Mouse (Mus musculus) bone marrow, adult 2 months (tissue): ENCODE measurements at regions not wholly inside any gene's neighbourhood (a gene's known extent, or its start where the extent isn't known, plus 50 kb on each side); places are given as distances from the start of the nearest gene placed in this dataset.
"Not testable (repeated sequence)": the region's sequence is repeated elsewhere in the genome, so short reads cannot be mapped to it uniquely, and the experiment has no call there.

Experiments used
- H3K27ac ChIP-seq: fragments of 200-500 bp; 2 replicates; pipeline ENCODE4 v1.5.1; 2012; ENCODE audit warnings: low read depth, mild to moderate bottlenecking, control low read depth, inconsistent platforms, low read length; ENCODE audit not compliant: control insufficient read depth, poor library complexity, insufficient read depth
- H3K4me1 ChIP-seq: fragments of 200-500 bp; 2 replicates; pipeline ENCODE4 v1.6.1; 2011; ENCODE audit warnings: low read length; ENCODE audit not compliant: control insufficient read depth, insufficient read depth
- H3K4me3 ChIP-seq: fragments of 200-500 bp; replicated peaks from 2 replicates; pipeline ENCODE3; 2011; ENCODE audit warnings: mild to moderate bottlenecking, low read depth, low read length, control low read depth; ENCODE audit not compliant: control insufficient read depth
- CTCF ChIP-seq: fragments of 200-500 bp; IDR thresholded peaks from 2 replicates; pipeline ENCODE4 v1.5.1; 2011; ENCODE audit warnings: low read length, control low read depth; ENCODE audit not compliant: control insufficient read depth, insufficient read depth
- POLR2A ChIP-seq: fragments of 200-500 bp; IDR thresholded peaks from 2 replicates; pipeline ENCODE4 v1.6.1; 2011; ENCODE audit warnings: low read depth, mild to moderate bottlenecking, control low read depth, low read length, borderline replicate concordance; ENCODE audit not compliant: control insufficient read depth
- WGBS: fragments of 180-500 bp; shearing (Covaris S2); methylation state at CpG from one replicate; pipeline ENCODE4 v1.1.7; 2018; 5-methylcytosine and 5-hydroxymethylcytosine counted together

GRCm38 (mm10) chr7:73827549-73827948, 87.4 kb downstream of the Fam174b start:
- no peaks in the 10 kb centered on the region for H3K4me1 ChIP-seq
- 69% methylated on average over 1 of the region's 1 CpGs for WGBS
- no peak for TF ChIP-seq CTCF
- no peak for TF ChIP-seq POLR2A
- no peak overlapping the region for H3K4me3 ChIP-seq
- no peak overlapping the region for H3K27ac ChIP-seq

- Histone ChIP-seq H3K27ac (no peak overlapping the region), H3K4me3 (no peak overlapping the region), H3K4me1 (no peaks in the 10 kb centered on the region)
- no peak for TF ChIP-seq CTCF
- no peak for TF ChIP-seq POLR2A
- 75% methylated on average over 6 of the region's 6 CpGs for WGBS
Measured at GRCm38 (mm10) chr7:73830581-73830980, 90.5 kb downstream of the Fam174b start.

GRCm38 (mm10) chr7:73840381-73840780, 100.3 kb downstream of the Fam174b start:
- H3K4me1 ChIP-seq, result no peaks in the 10 kb centered on the region
- H3K27ac ChIP-seq, result no peak overlapping the region
- no peak for TF ChIP-seq POLR2A
- TF ChIP-seq CTCF, result no peak
- H3K4me3 ChIP-seq, result no peak overlapping the region
- 78% methylated on average over 3 of the region's 3 CpGs for WGBS

GRCm38 (mm10) chr7:73852184-73852583, 112.1 kb downstream of the Fam174b start:
- H3K27ac ChIP-seq, result no peak overlapping the region
- 59% methylated on average over 9 of the region's 9 CpGs for WGBS
- no peak overlapping the region for H3K4me3 ChIP-seq
- no peaks in the 10 kb centered on the region for H3K4me1 ChIP-seq
- no peak for TF ChIP-seq CTCF
- no peak for TF ChIP-seq POLR2A

- 65% methylated on average over 3 of the region's 3 CpGs for WGBS
- not testable (repeated sequence) for H3K4me1 ChIP-seq, H3K4me3 ChIP-seq, H3K27ac ChIP-seq
Measured at GRCm38 (mm10) chr7:73853296-73853950, 113.3 kb downstream of the Fam174b start.

- TF ChIP-seq POLR2A (no peak), CTCF (peak; percentile 56)
- 36% methylated on average over 4 of the region's 4 CpGs for WGBS
Measured at GRCm38 (mm10) chr7:73855489-73855888, 115.4 kb downstream of the Fam174b start.

GRCm38 (mm10) chr7:73856908-73857307, 116.8 kb downstream of the Fam174b start:
- no peak overlapping the region for H3K4me3 ChIP-seq
- H3K27ac ChIP-seq, result no peak overlapping the region
- no peak for TF ChIP-seq CTCF
- no peak for TF ChIP-seq POLR2A
- 72% methylated on average over 6 of the region's 6 CpGs for WGBS
- no peaks in the 10 kb centered on the region for H3K4me1 ChIP-seq

More at GRCm38 (mm10) chr7:73855489-73855888, 115.4 kb downstream of the Fam174b start:
- H3K27ac ChIP-seq, result no peak overlapping the region
- no peaks in the 10 kb centered on the region for H3K4me1 ChIP-seq
- no peak overlapping the region for H3K4me3 ChIP-seq

GRCm38 (mm10) chr7:73865086-73865485, 125.0 kb downstream of the Fam174b start:
- H3K27ac ChIP-seq, result no peak overlapping the region
- no peaks in the 10 kb centered on the region for H3K4me1 ChIP-seq
- H3K4me3 ChIP-seq, result no peak overlapping the region
- WGBS, result 66% methylated on average over 5 of the region's 5 CpGs
- TF ChIP-seq POLR2A (no peak), CTCF (no peak)

- TF ChIP-seq POLR2A (no peak), CTCF (no peak)
- no peak overlapping the region for H3K4me3 ChIP-seq
- 76% methylated on average over 2 of the region's 2 CpGs for WGBS
- no peak overlapping the region for H3K27ac ChIP-seq
- H3K4me1 ChIP-seq, result no peaks in the 10 kb centered on the region
Measured at GRCm38 (mm10) chr7:73872181-73872580, 132.1 kb downstream of the Fam174b start.
